Mouse (Mus musculus) heart, embryonic 11.5 days (tissue): Measurements from ENCODE around the gene Cc2d2a. TPM values are rescaled to one million over a fixed set of nuclear protein-coding genes. Genes with fewer than 3 reads are reported as not detected.

ENCODE experiments used
- ATAC-seq: fragments of 200-750 bp; cut with Nextera tagmentation; replicated peaks from 2 replicates; pipeline ENCODE4 v1.8.0; 2017; ENCODE audit warnings: moderate library complexity; ENCODE audit not compliant: insufficient number of reproducible peaks, low FRiP score, low TSS enrichment
- H3K27ac ChIP-seq: fragments of 300-500 bp; sonication (generic); 2 replicates; pipeline ENCODE4 v1.5.1; 2014; ENCODE audit warnings: mild to moderate bottlenecking, low read depth, low read length
- H3K27me3 ChIP-seq: fragments of 300-500 bp; sonication (generic); 2 replicates; pipeline ENCODE4 v1.6.1; 2014; ENCODE audit warnings: mild to moderate bottlenecking, low read length, mixed read lengths; ENCODE audit not compliant: control insufficient read depth, insufficient read depth
- H3K36me3 ChIP-seq: fragments of 300-500 bp; sonication (generic); 2 replicates; pipeline ENCODE4 v1.6.1; 2014; ENCODE audit warnings: mild to moderate bottlenecking, low read length, moderate library complexity, mixed read lengths; ENCODE audit not compliant: control insufficient read depth, insufficient read depth
- H3K4me1 ChIP-seq: fragments of 300-500 bp; sonication (generic); 2 replicates; pipeline ENCODE4 v1.6.1; 2014; ENCODE audit warnings: low read length; ENCODE audit not compliant: control insufficient read depth, insufficient read depth
- H3K4me2 ChIP-seq: fragments of 300-500 bp; sonication (generic); 2 replicates; pipeline ENCODE4 v1.6.1; 2014; ENCODE audit warnings: mild to moderate bottlenecking, moderate library complexity
- H3K4me3 ChIP-seq: fragments of 300-500 bp; sonication (generic); 2 replicates; pipeline ENCODE4 v1.5.1; 2014; ENCODE audit warnings: low read depth, low read length
- H3K9ac ChIP-seq: fragments of 300-500 bp; sonication (generic); 2 replicates; pipeline ENCODE4 v1.6.1; 2014; ENCODE audit warnings: mild to moderate bottlenecking, low read depth, low read length, moderate library complexity
- H3K9me3 ChIP-seq: fragments of 300-500 bp; sonication (generic); replicated peaks from 2 replicates; pipeline ENCODE4 v1.6.1; 2016; ENCODE audit warnings: low read length; ENCODE audit not compliant: control insufficient read depth
- WGBS: fragments of 180-500 bp; shearing (Covaris S2); extraction: QIAGEN DNeasy Blood & Tissue Kit; methylation state at CpG from one replicate; pipeline ENCODE4 v1.1.7; 2014; ENCODE audit not compliant: insufficient replicate concordance; 5-methylcytosine and 5-hydroxymethylcytosine counted together
- polyA plus RNA-seq: library from polyadenylated mRNA; unstranded; fragments of >200 nt; fragmentation: Nextera tagmentation; extraction: Ambion mirVana; gene quantifications from 2 replicates; pipeline ENCODE4 v1.2.1, GENCODE M21; 2014

Gene Cc2d2a
- polyA plus RNA-seq, 1 experiment from 2014 or later: 8.3 TPM

- Histone ChIP-seq H3K4me1 (no peaks in the 10 kb centered on the region), H3K27ac (no peak overlapping the region), H3K36me3 (no peaks in the 10 kb centered on the region; the same call in 1 of the 2 replicates), H3K27me3 (no peaks in the 10 kb centered on the region), H3K4me2 (no peak overlapping the region), H3K9me3 (no peaks in the 10 kb centered on the region), H3K9ac (no peak overlapping the region), H3K4me3 (no peak overlapping the region)
- no peak for ATAC-seq
- 85% methylated on average over 3 of the region's 3 CpGs for WGBS
Measured at GRCm38 (mm10) chr5:43749092-43749491, 86.9 kb downstream of the Cc2d2a start.

GRCm38 (mm10) chr5:43770618-43771354 lies 108.6 kb downstream of the Cc2d2a start:
- H3K4me2 ChIP-seq: no peak overlapping the region

GRCm38 (mm10) chr5:43771555-43771954 lies 109.4 kb downstream of the Cc2d2a start:
- H3K27me3 ChIP-seq: no peaks in the 10 kb centered on the region
- peaks cover 8% of the 10 kb centered on the region; the same call in 1 of the 2 replicates for H3K36me3 ChIP-seq
- no peaks in the 10 kb centered on the region; the same call in 1 of the 2 replicates for H3K4me1 ChIP-seq
- 85% methylated on average over 3 of the region's 3 CpGs for WGBS
- no peak overlapping the region for H3K4me2 ChIP-seq
- no peak overlapping the region for H3K27ac ChIP-seq
- H3K4me3 ChIP-seq: no peak overlapping the region
- H3K9ac ChIP-seq: no peak overlapping the region
- no peaks in the 10 kb centered on the region for H3K9me3 ChIP-seq
- ATAC-seq: no peak

More at GRCm38 (mm10) chr5:43770618-43771354, 108.6 kb downstream of the Cc2d2a start:
- Histone ChIP-seq H3K36me3 (peaks cover 8% of the 10 kb centered on the region; the same call in 1 of the 2 replicates), H3K4me1 (no peaks in the 10 kb centered on the region), H3K27me3 (no peaks in the 10 kb centered on the region), H3K4me3 (no peak overlapping the region), H3K9me3 (no peaks in the 10 kb centered on the region), H3K27ac (no peak overlapping the region), H3K9ac (no peak overlapping the region)
- ATAC-seq: no peak
- whole genome bisulfite sequencing: 73% methylated on average over 3 of the region's 3 CpGs

GRCm38 (mm10) chr5:43776407-43776806 lies 114.3 kb downstream of the Cc2d2a start:
- no peak overlapping the region for H3K27ac ChIP-seq
- no peaks in the 10 kb centered on the region for H3K27me3 ChIP-seq
- no peak overlapping the region for H3K9ac ChIP-seq
- no peaks in the 10 kb centered on the region for H3K36me3 ChIP-seq
- peaks cover 5% of the 10 kb centered on the region for H3K4me1 ChIP-seq
- no peak for ATAC-seq
- no peak overlapping the region for H3K4me3 ChIP-seq
- H3K4me2 ChIP-seq: no peak overlapping the region
- H3K9me3 ChIP-seq: no peaks in the 10 kb centered on the region

- no peaks in the 10 kb centered on the region for H3K36me3 ChIP-seq
- ATAC-seq: no peak
- 48% methylated on average over 1 of the region's 1 CpGs for WGBS
Measured at GRCm38 (mm10) chr5:43776993-43777392, 114.8 kb downstream of the Cc2d2a start.

GRCm38 (mm10) chr5:43778583-43778982 lies 116.4 kb downstream of the Cc2d2a start:
- Histone ChIP-seq H3K9me3 (no peaks in the 10 kb centered on the region), H3K4me1 (peaks cover 5% of the 10 kb centered on the region), H3K36me3 (no peaks in the 10 kb centered on the region), H3K4me2 (no peak overlapping the region), H3K27me3 (no peaks in the 10 kb centered on the region), H3K4me3 (no peak overlapping the region), H3K27ac (no peak overlapping the region), H3K9ac (no peak overlapping the region)
- WGBS: 75% methylated on average over 3 of the region's 3 CpGs
- no peak for ATAC-seq

More at GRCm38 (mm10) chr5:43776993-43777392, 114.8 kb downstream of the Cc2d2a start:
- H3K4me3 ChIP-seq: no peak overlapping the region
- no peak overlapping the region for H3K9ac ChIP-seq
- no peaks in the 10 kb centered on the region for H3K27me3 ChIP-seq
- H3K4me1 ChIP-seq: peaks cover 5% of the 10 kb centered on the region
- no peak overlapping the region for H3K4me2 ChIP-seq
- H3K9me3 ChIP-seq: no peaks in the 10 kb centered on the region
- H3K27ac ChIP-seq: no peak overlapping the region

- peak overlapping the region; percentile 95 for H3K9ac ChIP-seq
- no peaks in the 10 kb centered on the region for H3K27me3 ChIP-seq
- H3K4me2 ChIP-seq: peak overlapping the region; percentile 69
- peak overlapping the region; percentile 91 for H3K4me3 ChIP-seq
- H3K27ac ChIP-seq: peak overlapping the region; percentile 93
- ATAC-seq: peak; percentile 74
- WGBS: 0% methylated on average over 51 of the region's 61 CpGs
- peaks cover 5% of the 10 kb centered on the region for H3K4me1 ChIP-seq
- H3K9me3 ChIP-seq: no peaks in the 10 kb centered on the region
- no peaks in the 10 kb centered on the region for H3K36me3 ChIP-seq
Measured at GRCm38 (mm10) chr5:43781423-43781976, 119.4 kb downstream of the Cc2d2a start.

- peaks cover 5% of the 10 kb centered on the region for H3K4me1 ChIP-seq
- H3K27me3 ChIP-seq: no peaks in the 10 kb centered on the region
- peak; percentile 90 for ATAC-seq
- peak overlapping the region; percentile 95 for H3K9ac ChIP-seq
- H3K4me3 ChIP-seq: peak overlapping the region; percentile 91
- H3K27ac ChIP-seq: peak overlapping the region; percentile 93
- peak overlapping the region; percentile 69 for H3K4me2 ChIP-seq
- H3K36me3 ChIP-seq: no peaks in the 10 kb centered on the region
- WGBS: 5% methylated on average over 77 of the region's 82 CpGs
- H3K9me3 ChIP-seq: no peaks in the 10 kb centered on the region
Measured at GRCm38 (mm10) chr5:43781977-43782930, 120.1 kb downstream of the Cc2d2a start.
